Mouse (Mus musculus): ENCODE data around the gene Trak2. TPM values are rescaled to one million over a fixed set of nuclear protein-coding genes. Genes with fewer than 3 reads are reported as not detected.

Gene Trak2
- polyA plus RNA-seq, 1 experiment from 2014 or later = 29.6 TPM

Other genes starting within 250 kb of the Trak2 start
- gene Casp8, start 178.1 kb downstream of the Trak2 start, polyA plus RNA-seq (2014; fragmentation: Nextera tagmentation; extraction: Ambion mirVana) = 17.3 and 19.7 TPM in 2 replicates
- 29.1 and 33.9 TPM in 2 replicates for gene Stradb, start 92 bp upstream of the Trak2 start, polyA plus RNA-seq (2014; fragmentation: Nextera tagmentation; extraction: Ambion mirVana)
- gene C2cd6, start 121.5 kb upstream of the Trak2 start, polyA plus RNA-seq (2014; fragmentation: Nextera tagmentation; extraction: Ambion mirVana) = not detected in 2 replicates
- 13.8 and 15.9 TPM in 2 replicates for gene Tmem237, start 147.0 kb upstream of the Trak2 start, polyA plus RNA-seq (2014; fragmentation: Nextera tagmentation; extraction: Ambion mirVana)
- 0.31 and 0.34 TPM in 2 replicates for gene Mpp4, start 190.0 kb upstream of the Trak2 start, polyA plus RNA-seq (2014; fragmentation: Nextera tagmentation; extraction: Ambion mirVana)

All from heart, embryonic 14.5 days (tissue).